Mouse (Mus musculus) kidney, embryonic 15.5 days (tissue): ENCODE results near the gene Dph7. TPM values are rescaled to one million over a fixed set of nuclear protein-coding genes. Genes with fewer than 3 reads are reported as not detected.

ENCODE experiments used
- ATAC-seq: fragments of 200-750 bp; cut with Nextera tagmentation; replicated peaks from 2 replicates; pipeline ENCODE4 v1.8.0; 2017; ENCODE audit warnings: moderate TSS enrichment; ENCODE audit not compliant: low FRiP score
- H3K27ac ChIP-seq: fragments of 300-500 bp; sonication (generic); 2 replicates; pipeline ENCODE4 v1.5.1; 2015; ENCODE audit warnings: mild to moderate bottlenecking, inconsistent platforms
- H3K27me3 ChIP-seq: fragments of 300-500 bp; sonication (generic); 2 replicates; pipeline ENCODE4 v1.6.1; 2015; ENCODE audit warnings: inconsistent platforms
- H3K36me3 ChIP-seq: fragments of 300-500 bp; sonication (generic); 2 replicates; pipeline ENCODE4 v1.6.1; 2015; ENCODE audit warnings: inconsistent platforms
- H3K4me1 ChIP-seq: fragments of 300-500 bp; sonication (generic); 2 replicates; pipeline ENCODE4 v1.6.1; 2015; ENCODE audit warnings: inconsistent platforms
- H3K4me2 ChIP-seq: fragments of 300-500 bp; sonication (generic); 2 replicates; pipeline ENCODE4 v1.6.1; 2015; ENCODE audit warnings: moderate library complexity, mild to moderate bottlenecking, inconsistent platforms
- H3K4me3 ChIP-seq: fragments of 300-500 bp; sonication (generic); replicated peaks from 2 replicates; pipeline ENCODE4 v1.5.1; 2015; ENCODE audit warnings: mild to moderate bottlenecking, inconsistent platforms
- H3K9ac ChIP-seq: fragments of 300-500 bp; sonication (generic); 2 replicates; pipeline ENCODE4 v1.6.1; 2015; ENCODE audit warnings: mild to moderate bottlenecking, inconsistent platforms
- H3K9me3 ChIP-seq: fragments of 300-500 bp; sonication (generic); replicated peaks from 2 replicates; pipeline ENCODE4 v1.6.1; 2016; ENCODE audit warnings: inconsistent platforms
- WGBS: fragments of 180-500 bp; shearing (Covaris S2); methylation state at CpG from one replicate; pipeline ENCODE4 v1.1.7; 2015; ENCODE audit warnings: mixed read lengths; 5-methylcytosine and 5-hydroxymethylcytosine counted together
- polyA plus RNA-seq: library from polyadenylated mRNA; unstranded; fragments of >200 nt; fragmentation: Nextera tagmentation; extraction: Ambion mirVana; gene quantifications from 2 replicates; pipeline ENCODE4 v1.2.1, GENCODE M21; 2015

Gene Dph7
- polyA plus RNA-seq, 1 experiment from 2014 or later = 29.5 TPM

- under 1% methylated on average over 64 of the region's 64 CpGs for WGBS
- peak; percentile 99 for ATAC-seq
- H3K9ac ChIP-seq = peak within 1 kb of the TSS; percentile 78
Measured at GRCm38 (mm10) chr2:24974906-24975703, 12.9 kb downstream of the Dph7 start, which contains the start of gene Mrpl41. Gene Mrpl41 (minus strand): TSS chr2:24975098.

GRCm38 (mm10) chr2:24975704-24976297 lies 13.6 kb downstream of the Dph7 start, which contains the start of gene Pnpla7:
Gene Pnpla7 (plus strand): TSS chr2:24976033.
- ATAC-seq = peak; percentile 83
- Histone ChIP-seq H3K36me3 (peaks cover 27% of the 10 kb centered on the region), H3K9me3 (no peaks in the 10 kb centered on the region), H3K4me2 (peak within 1 kb of the TSS; percentile 96), H3K27ac (peak within 1 kb of the TSS; percentile 97), H3K27me3 (no peaks in the 10 kb centered on the region), H3K4me1 (peaks cover 17% of the 10 kb centered on the region), H3K9ac (peak within 1 kb of the TSS; percentile 78), H3K4me3 (peak within 1 kb of the TSS; percentile 64)
- WGBS = under 1% methylated on average over 16 of the region's 16 CpGs

More at GRCm38 (mm10) chr2:24974906-24975703, 12.9 kb downstream of the Dph7 start, which contains the start of gene Mrpl41:
- no peaks in the 10 kb centered on the region for H3K27me3 ChIP-seq
- H3K4me1 ChIP-seq = peaks cover 17% of the 10 kb centered on the region
- peak within 1 kb of the TSS; percentile 64 for H3K4me3 ChIP-seq
- no peaks in the 10 kb centered on the region for H3K9me3 ChIP-seq
- H3K4me2 ChIP-seq = peak within 1 kb of the TSS; percentile 96
- peaks cover 34% of the 10 kb centered on the region for H3K36me3 ChIP-seq
- H3K27ac ChIP-seq = peak within 1 kb of the TSS; percentile 97

- WGBS = 92% methylated on average over 5 of the region's 5 CpGs
- peaks cover 15% of the 10 kb centered on the region for H3K36me3 ChIP-seq
- no peaks in the 10 kb centered on the region for H3K27me3 ChIP-seq
- H3K4me3 ChIP-seq = no peak overlapping the region
- H3K9me3 ChIP-seq = no peaks in the 10 kb centered on the region
- no peak overlapping the region for H3K4me2 ChIP-seq
- peaks cover 17% of the 10 kb centered on the region for H3K4me1 ChIP-seq
- ATAC-seq = no peak
- no peak overlapping the region for H3K27ac ChIP-seq
- no peak overlapping the region for H3K9ac ChIP-seq
Measured at GRCm38 (mm10) chr2:24976960-24977359, 14.8 kb downstream of the Dph7 start.

- no peaks in the 10 kb centered on the region for H3K9me3 ChIP-seq
- H3K4me2 ChIP-seq = no peak overlapping the region
- no peak overlapping the region for H3K9ac ChIP-seq
- no peak overlapping the region for H3K4me3 ChIP-seq
- peaks cover 17% of the 10 kb centered on the region; the same call in 1 of the 2 replicates for H3K36me3 ChIP-seq
- no peak for ATAC-seq
- H3K27me3 ChIP-seq = no peaks in the 10 kb centered on the region
- WGBS = 49% methylated on average over 2 of the region's 2 CpGs
- H3K4me1 ChIP-seq = no peaks in the 10 kb centered on the region
- no peak overlapping the region for H3K27ac ChIP-seq
Measured at GRCm38 (mm10) chr2:24987762-24988161, 25.6 kb downstream of the Dph7 start.

GRCm38 (mm10) chr2:24995332-24995731 lies 33.1 kb downstream of the Dph7 start:
- Histone ChIP-seq H3K27me3 (no peaks in the 10 kb centered on the region), H3K4me3 (no peak overlapping the region), H3K27ac (no peak overlapping the region), H3K4me1 (no peaks in the 10 kb centered on the region), H3K9ac (no peak overlapping the region), H3K4me2 (no peak overlapping the region), H3K9me3 (no peaks in the 10 kb centered on the region), H3K36me3 (no peaks in the 10 kb centered on the region)
- WGBS = 85% methylated on average over 6 of the region's 6 CpGs
- no peak for ATAC-seq

GRCm38 (mm10) chr2:24996471-24996870 lies 34.3 kb downstream of the Dph7 start:
- Histone ChIP-seq H3K4me2 (no peak overlapping the region), H3K9ac (no peak overlapping the region), H3K36me3 (no peaks in the 10 kb centered on the region), H3K4me3 (no peak overlapping the region), H3K4me1 (no peaks in the 10 kb centered on the region), H3K9me3 (no peaks in the 10 kb centered on the region), H3K27ac (no peak overlapping the region), H3K27me3 (no peaks in the 10 kb centered on the region)
- 92% methylated on average over 2 of the region's 2 CpGs for WGBS
- ATAC-seq = no peak

GRCm38 (mm10) chr2:25000544-25001235 lies 38.5 kb downstream of the Dph7 start:
- H3K9me3 ChIP-seq = no peaks in the 10 kb centered on the region
- H3K9ac ChIP-seq = no peak overlapping the region
- H3K27ac ChIP-seq = no peak overlapping the region
- no peaks in the 10 kb centered on the region for H3K4me1 ChIP-seq
- WGBS = 75% methylated on average over 3 of the region's 3 CpGs
- no peak overlapping the region for H3K4me2 ChIP-seq
- ATAC-seq = no peak
- H3K4me3 ChIP-seq = no peak overlapping the region
- 0 out of 2 replicates have a peak, but pooled peaks cover 5% of the 10 kb centered on the region for H3K36me3 ChIP-seq
- no peaks in the 10 kb centered on the region for H3K27me3 ChIP-seq

GRCm38 (mm10) chr2:25003946-25004786 lies 42.0 kb downstream of the Dph7 start:
- H3K4me3 ChIP-seq = no peak overlapping the region
- 0 out of 2 replicates have a peak, but pooled peaks cover 5% of the 10 kb centered on the region for H3K36me3 ChIP-seq
- no peaks in the 10 kb centered on the region for H3K4me1 ChIP-seq
- H3K27ac ChIP-seq = no peak overlapping the region
- no peaks in the 10 kb centered on the region for H3K9me3 ChIP-seq
- H3K9ac ChIP-seq = no peak overlapping the region
- no peak for ATAC-seq
- H3K27me3 ChIP-seq = no peaks in the 10 kb centered on the region
- H3K4me2 ChIP-seq = no peak overlapping the region
- 87% methylated on average over 9 of the region's 9 CpGs for WGBS

GRCm38 (mm10) chr2:25006767-25007166 lies 44.6 kb downstream of the Dph7 start:
- 0 out of 2 replicates have a peak, but pooled peaks cover 5% of the 10 kb centered on the region for H3K36me3 ChIP-seq
- ATAC-seq = no peak
- H3K4me1 ChIP-seq = no peaks in the 10 kb centered on the region
- no peaks in the 10 kb centered on the region for H3K9me3 ChIP-seq
- WGBS = 83% methylated on average over 1 of the region's 1 CpGs
- no peak overlapping the region for H3K4me2 ChIP-seq
- no peak overlapping the region for H3K4me3 ChIP-seq
- no peak overlapping the region for H3K27ac ChIP-seq
- no peak overlapping the region for H3K9ac ChIP-seq
- H3K27me3 ChIP-seq = no peaks in the 10 kb centered on the region

- ATAC-seq = no peak
Measured at GRCm38 (mm10) chr2:25008250-25008649, 46.0 kb downstream of the Dph7 start.

More at GRCm38 (mm10) chr2:25008250-25008649, 46.0 kb downstream of the Dph7 start:
- no peaks in the 10 kb centered on the region for H3K4me1 ChIP-seq
- no peak overlapping the region for H3K27ac ChIP-seq
- H3K27me3 ChIP-seq = no peaks in the 10 kb centered on the region
- H3K4me3 ChIP-seq = no peak overlapping the region
- no peaks in the 10 kb centered on the region for H3K9me3 ChIP-seq
- H3K36me3 ChIP-seq = no peaks in the 10 kb centered on the region
- H3K4me2 ChIP-seq = no peak overlapping the region
- no peak overlapping the region for H3K9ac ChIP-seq
